Mouse (Mus musculus): ENCODE measurements around the gene Pias1.

GRCm38 (mm10) chr9:62838506-62839171, 149.1 kb downstream of the Pias1 start, which contains the start of gene Cln6:
- TF ChIP-seq CHD2 (IDR thresholded peaks at IDR 0.05; ENCODE audit: low read depth, low read length) (no peak), MAFK (IDR thresholded peaks at IDR 0.05; ENCODE audit: insufficient read depth, low read depth, low read length) (no peak), ZNF384 (IDR thresholded peaks at IDR 0.05; ENCODE audit: low read depth, low read length) (no peak), ZC3H11A (IDR thresholded peaks at IDR 0.05; ENCODE audit: borderline replicate concordance, low read depth, low read length) (no peak), HCFC1 (IDR thresholded peaks at IDR 0.05; ENCODE audit: borderline replicate concordance, insufficient read depth, low read length) (no peak)
